Mouse (Mus musculus) C2C12 (cell line): Measurements from ENCODE around the gene Rbm4b.

Source experiments
- CTCF ChIP-seq: IDR thresholded peaks from one replicate; pipeline ENCODE4 v1.5.1; 2011; ENCODE audit not compliant: control insufficient read depth, insufficient read depth, insufficient read length
- MAX ChIP-seq: IDR thresholded peaks from one replicate; pipeline ENCODE4 v1.6.1; 2011; ENCODE audit warnings: mild to moderate bottlenecking, control low read depth
- MYOD1 ChIP-seq: IDR thresholded peaks from one replicate; pipeline ENCODE4 v1.6.1; 2011; ENCODE audit warnings: low read depth; ENCODE audit not compliant: control insufficient read depth, insufficient read length
- MYOG ChIP-seq: IDR thresholded peaks from one replicate; pipeline ENCODE4 v1.6.1; 2011; ENCODE audit not compliant: control insufficient read depth, insufficient read length; ENCODE audit errors: extremely low read depth

GRCm38 (mm10) chr19:4746611-4747010, 9.7 kb upstream of the Rbm4b start:
- TF ChIP-seq CTCF (no peak), MAX (no peak), MYOD1 (no peak), MYOG (no peak)
